Mouse (Mus musculus) forebrain, embryonic 15.5 days (tissue): ENCODE results near the gene Rnf183. TPM values are rescaled to one million over a fixed set of nuclear protein-coding genes. Genes with fewer than 3 reads are reported as not detected.

ENCODE experiments used
- ATAC-seq: fragments of 200-750 bp; cut with Nextera tagmentation; replicated peaks from 2 replicates; pipeline ENCODE4 v1.8.0; 2017; ENCODE audit warnings: mild to moderate bottlenecking, moderate TSS enrichment, moderate library complexity
- H3K27ac ChIP-seq: fragments of 300-500 bp; sonication (generic); replicated peaks from 2 replicates; pipeline ENCODE4 v1.5.1; 2015; ENCODE audit warnings: mild to moderate bottlenecking, inconsistent platforms
- H3K27me3 ChIP-seq: fragments of 300-500 bp; sonication (generic); 2 replicates; pipeline ENCODE4 v1.6.1; 2015; ENCODE audit warnings: inconsistent platforms
- H3K36me3 ChIP-seq: fragments of 300-500 bp; sonication (generic); 2 replicates; pipeline ENCODE4 v1.6.1; 2015; ENCODE audit warnings: mild to moderate bottlenecking, inconsistent platforms
- H3K4me1 ChIP-seq: fragments of 300-500 bp; sonication (generic); 2 replicates; pipeline ENCODE4 v1.6.1; 2015; ENCODE audit warnings: inconsistent platforms
- H3K4me2 ChIP-seq: fragments of 300-500 bp; sonication (generic); replicated peaks from 2 replicates; pipeline ENCODE4 v1.6.1; 2015; ENCODE audit warnings: mild to moderate bottlenecking, inconsistent platforms
- H3K4me3 ChIP-seq: fragments of 300-500 bp; sonication (generic); 2 replicates; pipeline ENCODE4 v1.5.1; 2015; ENCODE audit warnings: mild to moderate bottlenecking, inconsistent platforms
- H3K9ac ChIP-seq: fragments of 300-500 bp; sonication (generic); replicated peaks from 2 replicates; pipeline ENCODE4 v1.6.1; 2015; ENCODE audit warnings: mild to moderate bottlenecking, inconsistent platforms
- H3K9me3 ChIP-seq: fragments of 300-500 bp; sonication (generic); 2 replicates; pipeline ENCODE4 v1.6.1; 2016; ENCODE audit warnings: inconsistent platforms
- WGBS: fragments of 180-500 bp; shearing (Covaris S2); methylation state at CpG from one replicate; pipeline ENCODE4 v1.1.7; 2015; ENCODE audit warnings: mixed read lengths; 5-methylcytosine and 5-hydroxymethylcytosine counted together
- polyA plus RNA-seq: library from polyadenylated mRNA; unstranded; fragments of >200 nt; fragmentation: Nextera tagmentation; extraction: Ambion mirVana; gene quantifications from 2 replicates; pipeline ENCODE4 v1.2.1, GENCODE M21; 2015

The Rnf183 gene
- polyA plus RNA-seq, 1 experiment from 2014 or later, result 0.32 TPM

- Histone ChIP-seq H3K36me3 (peaks cover 81% of the 10 kb centered on the region), H3K4me3 (no peak overlapping the region), H3K4me1 (no peaks in the 10 kb centered on the region), H3K27me3 (no peaks in the 10 kb centered on the region), H3K9ac (no peak overlapping the region), H3K4me2 (no peak overlapping the region), H3K27ac (no peak overlapping the region), H3K9me3 (no peaks in the 10 kb centered on the region)
- 87% methylated on average over 4 of the region's 4 CpGs for WGBS
- no peak for ATAC-seq
Observed at GRCm38 (mm10) chr4:62397616-62398365, 37.3 kb downstream of the Rnf183 start.

- Histone ChIP-seq H3K9ac (no peak overlapping the region), H3K4me2 (no peak overlapping the region), H3K36me3 (peaks cover 80% of the 10 kb centered on the region), H3K27ac (no peak overlapping the region), H3K27me3 (no peaks in the 10 kb centered on the region), H3K9me3 (no peaks in the 10 kb centered on the region), H3K4me3 (no peak overlapping the region), H3K4me1 (no peaks in the 10 kb centered on the region)
- ATAC-seq, result no peak
- 89% methylated on average over 1 of the region's 1 CpGs for WGBS
Observed at GRCm38 (mm10) chr4:62395806-62396205, 39.2 kb downstream of the Rnf183 start.

GRCm38 (mm10) chr4:62393459-62393858 is 41.6 kb downstream of the Rnf183 start:
- H3K36me3 ChIP-seq, result peaks cover 78% of the 10 kb centered on the region
- no peaks in the 10 kb centered on the region for H3K9me3 ChIP-seq
- H3K4me1 ChIP-seq, result no peaks in the 10 kb centered on the region
- H3K27ac ChIP-seq, result no peak overlapping the region
- no peak overlapping the region for H3K4me2 ChIP-seq
- no peak for ATAC-seq
- no peak overlapping the region for H3K9ac ChIP-seq
- H3K27me3 ChIP-seq, result no peaks in the 10 kb centered on the region
- 38% methylated on average over 6 of the region's 6 CpGs for WGBS
- no peak overlapping the region for H3K4me3 ChIP-seq

- no peak for ATAC-seq
- H3K27ac ChIP-seq, result no peak overlapping the region
- H3K4me3 ChIP-seq, result no peak overlapping the region
- WGBS, result 91% methylated on average over 7 of the region's 7 CpGs
- no peak overlapping the region for H3K4me2 ChIP-seq
- H3K4me1 ChIP-seq, result no peaks in the 10 kb centered on the region
- H3K9ac ChIP-seq, result no peak overlapping the region
- H3K9me3 ChIP-seq, result no peaks in the 10 kb centered on the region
- peaks cover 70% of the 10 kb centered on the region for H3K36me3 ChIP-seq
- H3K27me3 ChIP-seq, result no peaks in the 10 kb centered on the region
Observed at GRCm38 (mm10) chr4:62391892-62392291, 43.2 kb downstream of the Rnf183 start.

- Histone ChIP-seq H3K4me2 (no peak overlapping the region), H3K27me3 (no peaks in the 10 kb centered on the region), H3K36me3 (peaks cover 55% of the 10 kb centered on the region), H3K9ac (no peak overlapping the region), H3K4me3 (no peak overlapping the region), H3K27ac (no peak overlapping the region), H3K4me1 (no peaks in the 10 kb centered on the region), H3K9me3 (no peaks in the 10 kb centered on the region)
- 90% methylated on average over 5 of the region's 5 CpGs for WGBS
- no peak for ATAC-seq
Observed at GRCm38 (mm10) chr4:62389592-62390512, 45.2 kb downstream of the Rnf183 start.

GRCm38 (mm10) chr4:62385439-62385838 is 49.6 kb downstream of the Rnf183 start:
- no peak overlapping the region for H3K27ac ChIP-seq
- ATAC-seq, result no peak
- H3K4me2 ChIP-seq, result no peak overlapping the region
- no peak overlapping the region for H3K4me3 ChIP-seq
- H3K27me3 ChIP-seq, result no peaks in the 10 kb centered on the region
- peaks cover 27% of the 10 kb centered on the region for H3K36me3 ChIP-seq
- 87% methylated on average over 7 of the region's 7 CpGs for WGBS
- no peaks in the 10 kb centered on the region for H3K9me3 ChIP-seq
- no peak overlapping the region for H3K9ac ChIP-seq
- H3K4me1 ChIP-seq, result no peaks in the 10 kb centered on the region

GRCm38 (mm10) chr4:62384159-62384558 is 50.9 kb downstream of the Rnf183 start:
- no peak for ATAC-seq
- Histone ChIP-seq H3K9ac (no peak overlapping the region), H3K4me3 (no peak overlapping the region), H3K27ac (no peak overlapping the region), H3K9me3 (no peaks in the 10 kb centered on the region), H3K4me1 (no peaks in the 10 kb centered on the region), H3K36me3 (peaks cover 18% of the 10 kb centered on the region), H3K4me2 (no peak overlapping the region), H3K27me3 (no peaks in the 10 kb centered on the region)
- 84% methylated on average over 1 of the region's 1 CpGs for WGBS

GRCm38 (mm10) chr4:62383752-62384151 is 51.3 kb downstream of the Rnf183 start:
- no peak for ATAC-seq
- Histone ChIP-seq H3K36me3 (peaks cover 14% of the 10 kb centered on the region), H3K4me1 (no peaks in the 10 kb centered on the region), H3K4me2 (no peak overlapping the region), H3K27ac (no peak overlapping the region), H3K27me3 (no peaks in the 10 kb centered on the region), H3K9ac (no peak overlapping the region), H3K4me3 (no peak overlapping the region), H3K9me3 (no peaks in the 10 kb centered on the region)
- WGBS, result 93% methylated on average over 7 of the region's 7 CpGs

GRCm38 (mm10) chr4:62383207-62383606 is 51.8 kb downstream of the Rnf183 start:
- Histone ChIP-seq H3K4me1 (0 out of 2 replicates have a peak, but pooled peaks cover 2% of the 10 kb centered on the region), H3K27ac (no peak overlapping the region), H3K9ac (no peak overlapping the region), H3K9me3 (no peaks in the 10 kb centered on the region), H3K4me3 (no peak overlapping the region), H3K4me2 (no peak overlapping the region), H3K27me3 (no peaks in the 10 kb centered on the region), H3K36me3 (peaks cover 8% of the 10 kb centered on the region)
- no peak for ATAC-seq
- 89% methylated on average over 6 of the region's 6 CpGs for WGBS

- H3K4me3 ChIP-seq, result no peak overlapping the region
- no peak overlapping the region for H3K9ac ChIP-seq
- no peak for ATAC-seq
- no peaks in the 10 kb centered on the region for H3K27me3 ChIP-seq
- H3K9me3 ChIP-seq, result no peaks in the 10 kb centered on the region
- no peak overlapping the region for H3K27ac ChIP-seq
- H3K4me2 ChIP-seq, result no peak overlapping the region
- H3K36me3 ChIP-seq, result no peaks in the 10 kb centered on the region
- 93% methylated on average over 9 of the region's 9 CpGs for WGBS
- 0 out of 2 replicates have a peak, but pooled peaks cover 2% of the 10 kb centered on the region for H3K4me1 ChIP-seq
Observed at GRCm38 (mm10) chr4:62379724-62380381, 55.2 kb downstream of the Rnf183 start.
